Mouse (Mus musculus): ENCODE data around the gene Utp20. TPM values are rescaled to one million over a fixed set of nuclear protein-coding genes. Genes with fewer than 3 reads are reported as not detected.
"Not testable (repeated sequence)": the region's sequence is repeated elsewhere in the genome, so short reads cannot be mapped to it uniquely, and the experiment has no call there.

The Utp20 gene
- polyA plus RNA-seq, 1 experiment from 2014 or later = 4.7 TPM

- H3K36me3 ChIP-seq (ENCODE audit: control insufficient read depth, insufficient read depth) = no peaks in the 10 kb centered on the region
- no peaks in the 10 kb centered on the region for H3K27me3 ChIP-seq (ENCODE audit: control insufficient read depth, insufficient read depth, low read depth, low read length)
- H3K27ac ChIP-seq (ENCODE audit: low read length) = no peak overlapping the region
- WGBS (ENCODE audit: insufficient replicate concordance) = 55% methylated on average over 2 of the region's 2 CpGs
- H3K9me3 ChIP-seq (replicated peaks; ENCODE audit: control insufficient read depth, low read length) = no peaks in the 10 kb centered on the region
- H3K9ac ChIP-seq (ENCODE audit: low read depth, low read length) = no peak overlapping the region
- H3K4me2 ChIP-seq (ENCODE audit: low read depth, low read length) = no peak overlapping the region
- H3K4me3 ChIP-seq (ENCODE audit: low read depth, low read length) = no peak overlapping the region
- no peaks in the 10 kb centered on the region for H3K4me1 ChIP-seq (ENCODE audit: control insufficient read depth, low read depth, low read length)
- ATAC-seq (ENCODE audit: low read depth) = no peak
These were observed 7.6 kb upstream of the Utp20 start for GRCm38 (mm10) chr10:88834227-88834626.

- no peaks in the 10 kb centered on the region for H3K9me3 ChIP-seq (replicated peaks; ENCODE audit: control insufficient read depth, low read length)
- no peak for ATAC-seq (ENCODE audit: low read depth)
- H3K4me3 ChIP-seq (ENCODE audit: low read depth, low read length) = no peak overlapping the region
- H3K9ac ChIP-seq (ENCODE audit: low read depth, low read length) = no peak overlapping the region
- no peaks in the 10 kb centered on the region for H3K27me3 ChIP-seq (ENCODE audit: control insufficient read depth, insufficient read depth, low read depth, low read length)
- H3K36me3 ChIP-seq (ENCODE audit: control insufficient read depth, insufficient read depth) = no peaks in the 10 kb centered on the region
- H3K4me1 ChIP-seq (ENCODE audit: control insufficient read depth, low read depth, low read length) = peaks cover 4% of the 10 kb centered on the region
- no peak overlapping the region for H3K4me2 ChIP-seq (ENCODE audit: low read depth, low read length)
- no peak overlapping the region for H3K27ac ChIP-seq (ENCODE audit: low read length)
These were observed 1.8 kb upstream of the Utp20 start for GRCm38 (mm10) chr10:88828361-88828760.

GRCm38 (mm10) chr10:88827596-88827995 is 992 bp upstream of the Utp20 start:
- H3K4me2 ChIP-seq (ENCODE audit: low read depth, low read length) = peak overlapping the region; percentile 64; the same call in 1 of the 2 replicates
- peak overlapping the region; percentile 86; the same call in 1 of the 2 replicates for H3K4me3 ChIP-seq (ENCODE audit: low read depth, low read length)
- no peaks in the 10 kb centered on the region for H3K27me3 ChIP-seq (ENCODE audit: control insufficient read depth, insufficient read depth, low read depth, low read length)
- 67% methylated on average over 4 of the region's 4 CpGs for WGBS (ENCODE audit: insufficient replicate concordance)
- H3K9me3 ChIP-seq (replicated peaks; ENCODE audit: control insufficient read depth, low read length) = no peaks in the 10 kb centered on the region
- ATAC-seq (ENCODE audit: low read depth) = no peak
- no peak overlapping the region for H3K27ac ChIP-seq (ENCODE audit: low read length)
- H3K9ac ChIP-seq (ENCODE audit: low read depth, low read length) = no peak overlapping the region
- peaks cover 4% of the 10 kb centered on the region for H3K4me1 ChIP-seq (ENCODE audit: control insufficient read depth, low read depth, low read length)
- peaks cover 2% of the 10 kb centered on the region; the same call in 1 of the 2 replicates for H3K36me3 ChIP-seq (ENCODE audit: control insufficient read depth, insufficient read depth)

GRCm38 (mm10) chr10:88826947-88827306 is 323 bp upstream of the Utp20 start:
- under 1% methylated on average over 6 of the region's 6 CpGs for WGBS (ENCODE audit: insufficient replicate concordance)
- not testable (repeated sequence) for H3K9ac ChIP-seq (ENCODE audit: low read depth, low read length); H3K4me1 ChIP-seq (ENCODE audit: control insufficient read depth, low read depth, low read length); ATAC-seq (ENCODE audit: low read depth); H3K36me3 ChIP-seq (ENCODE audit: control insufficient read depth, insufficient read depth); H3K27me3 ChIP-seq (ENCODE audit: control insufficient read depth, insufficient read depth, low read depth, low read length); H3K27ac ChIP-seq (ENCODE audit: low read length); H3K9me3 ChIP-seq (replicated peaks; ENCODE audit: control insufficient read depth, low read length)
- H3K4me2 ChIP-seq (ENCODE audit: low read depth, low read length) = peak overlapping the region; percentile 64
- peak overlapping the region; percentile 86 for H3K4me3 ChIP-seq (ENCODE audit: low read depth, low read length)

GRCm38 (mm10) chr10:88817335-88817734 is 9.3 kb downstream of the Utp20 start:
- Histone ChIP-seq H3K27me3 (ENCODE audit: control insufficient read depth, insufficient read depth, low read depth, low read length) (no peaks in the 10 kb centered on the region), H3K9me3 (replicated peaks; ENCODE audit: control insufficient read depth, low read length) (no peaks in the 10 kb centered on the region), H3K4me3 (ENCODE audit: low read depth, low read length) (no peak overlapping the region), H3K9ac (ENCODE audit: low read depth, low read length) (no peak overlapping the region), H3K27ac (ENCODE audit: low read length) (no peak overlapping the region), H3K36me3 (ENCODE audit: control insufficient read depth, insufficient read depth) (peaks cover 10% of the 10 kb centered on the region), H3K4me1 (ENCODE audit: control insufficient read depth, low read depth, low read length) (no peaks in the 10 kb centered on the region), H3K4me2 (ENCODE audit: low read depth, low read length) (no peak overlapping the region)
- 85% methylated on average over 5 of the region's 5 CpGs for WGBS (ENCODE audit: insufficient replicate concordance)
- ATAC-seq (ENCODE audit: low read depth) = no peak

GRCm38 (mm10) chr10:88815256-88815655 is 11.3 kb downstream of the Utp20 start:
- Histone ChIP-seq H3K9ac (ENCODE audit: low read depth, low read length) (no peak overlapping the region), H3K4me3 (ENCODE audit: low read depth, low read length) (no peak overlapping the region), H3K9me3 (replicated peaks; ENCODE audit: control insufficient read depth, low read length) (no peaks in the 10 kb centered on the region), H3K27ac (ENCODE audit: low read length) (no peak overlapping the region), H3K27me3 (ENCODE audit: control insufficient read depth, insufficient read depth, low read depth, low read length) (no peaks in the 10 kb centered on the region), H3K4me1 (ENCODE audit: control insufficient read depth, low read depth, low read length) (no peaks in the 10 kb centered on the region), H3K4me2 (ENCODE audit: low read depth, low read length) (no peak overlapping the region), H3K36me3 (ENCODE audit: control insufficient read depth, insufficient read depth) (peaks cover 10% of the 10 kb centered on the region)
- 69% methylated on average over 2 of the region's 2 CpGs for WGBS (ENCODE audit: insufficient replicate concordance)
- no peak for ATAC-seq (ENCODE audit: low read depth)

GRCm38 (mm10) chr10:88811704-88812103 is 14.9 kb downstream of the Utp20 start:
- H3K4me2 ChIP-seq (ENCODE audit: low read depth, low read length) = no peak overlapping the region
- no peak overlapping the region for H3K9ac ChIP-seq (ENCODE audit: low read depth, low read length)
- H3K27me3 ChIP-seq (ENCODE audit: control insufficient read depth, insufficient read depth, low read depth, low read length) = no peaks in the 10 kb centered on the region
- H3K27ac ChIP-seq (ENCODE audit: low read length) = no peak overlapping the region
- H3K36me3 ChIP-seq (ENCODE audit: control insufficient read depth, insufficient read depth) = peaks cover 8% of the 10 kb centered on the region
- ATAC-seq (ENCODE audit: low read depth) = no peak
- 68% methylated on average over 5 of the region's 5 CpGs for WGBS (ENCODE audit: insufficient replicate concordance)
- H3K4me1 ChIP-seq (ENCODE audit: control insufficient read depth, low read depth, low read length) = no peaks in the 10 kb centered on the region
- no peaks in the 10 kb centered on the region for H3K9me3 ChIP-seq (replicated peaks; ENCODE audit: control insufficient read depth, low read length)
- no peak overlapping the region for H3K4me3 ChIP-seq (ENCODE audit: low read depth, low read length)

- H3K9ac ChIP-seq (ENCODE audit: low read depth, low read length) = no peak overlapping the region
- ATAC-seq (ENCODE audit: low read depth) = no peak
- no peak overlapping the region for H3K27ac ChIP-seq (ENCODE audit: low read length)
- H3K4me3 ChIP-seq (ENCODE audit: low read depth, low read length) = no peak overlapping the region
- no peaks in the 10 kb centered on the region for H3K4me1 ChIP-seq (ENCODE audit: control insufficient read depth, low read depth, low read length)
- H3K36me3 ChIP-seq (ENCODE audit: control insufficient read depth, insufficient read depth) = no peaks in the 10 kb centered on the region; the same call in none of the 2 replicates
- 58% methylated on average over 3 of the region's 3 CpGs for WGBS (ENCODE audit: insufficient replicate concordance)
- no peak overlapping the region for H3K4me2 ChIP-seq (ENCODE audit: low read depth, low read length)
- no peaks in the 10 kb centered on the region for H3K27me3 ChIP-seq (ENCODE audit: control insufficient read depth, insufficient read depth, low read depth, low read length)
- H3K9me3 ChIP-seq (replicated peaks; ENCODE audit: control insufficient read depth, low read length) = no peaks in the 10 kb centered on the region
These were observed 24.4 kb downstream of the Utp20 start for GRCm38 (mm10) chr10:88802236-88802635.

GRCm38 (mm10) chr10:88799381-88799780 is 27.2 kb downstream of the Utp20 start:
- 76% methylated on average over 7 of the region's 7 CpGs for WGBS (ENCODE audit: insufficient replicate concordance)
- Histone ChIP-seq H3K36me3 (ENCODE audit: control insufficient read depth, insufficient read depth) (no peaks in the 10 kb centered on the region), H3K4me2 (ENCODE audit: low read depth, low read length) (no peak overlapping the region), H3K4me3 (ENCODE audit: low read depth, low read length) (no peak overlapping the region), H3K27ac (ENCODE audit: low read length) (no peak overlapping the region), H3K9ac (ENCODE audit: low read depth, low read length) (no peak overlapping the region), H3K9me3 (replicated peaks; ENCODE audit: control insufficient read depth, low read length) (no peaks in the 10 kb centered on the region), H3K4me1 (ENCODE audit: control insufficient read depth, low read depth, low read length) (no peaks in the 10 kb centered on the region), H3K27me3 (ENCODE audit: control insufficient read depth, insufficient read depth, low read depth, low read length) (no peaks in the 10 kb centered on the region)
- no peak for ATAC-seq (ENCODE audit: low read depth)

- ATAC-seq (ENCODE audit: low read depth) = no peak
- Histone ChIP-seq H3K9me3 (replicated peaks; ENCODE audit: control insufficient read depth, low read length) (no peaks in the 10 kb centered on the region), H3K9ac (ENCODE audit: low read depth, low read length) (no peak overlapping the region), H3K27ac (ENCODE audit: low read length) (no peak overlapping the region), H3K4me1 (ENCODE audit: control insufficient read depth, low read depth, low read length) (no peaks in the 10 kb centered on the region), H3K4me3 (ENCODE audit: low read depth, low read length) (no peak overlapping the region), H3K4me2 (ENCODE audit: low read depth, low read length) (no peak overlapping the region), H3K27me3 (ENCODE audit: control insufficient read depth, insufficient read depth, low read depth, low read length) (no peaks in the 10 kb centered on the region), H3K36me3 (ENCODE audit: control insufficient read depth, insufficient read depth) (no peaks in the 10 kb centered on the region)
These were observed 29.2 kb downstream of the Utp20 start for GRCm38 (mm10) chr10:88797452-88797851.
